Mouse (Mus musculus) regulatory T cell (primary cell): Measurements from ENCODE around the gene Spryd7.
"Not testable (repeated sequence)": the region's sequence is repeated elsewhere in the genome, so short reads cannot be mapped to it uniquely, and the experiment has no call there.

Experiments
- in situ Hi-C: fragments of 300-600 bp; cut with MboI, MseI; formaldehyde crosslinking; loops from one replicate; pipeline ENCODE4 v1.15.1; 2025; ENCODE audit warnings: high pct_unique_total_duplicates

Gene Spryd7

GRCm38 (mm10) chr14:61556289-61557147 lies at the start of gene Spryd7:
Gene Spryd7 (minus strand): TSS chr14:61556886.
- in situ Hi-C loops, result no loop called here

GRCm38 (mm10) chr14:61606088-61606487 lies 49.4 kb upstream of the Spryd7 start:
- in situ Hi-C loops, result not testable (repeated sequence)

GRCm38 (mm10) chr14:61604081-61604480 lies 47.4 kb upstream of the Spryd7 start:
- in situ Hi-C loops, result no loop called here

GRCm38 (mm10) chr14:61603069-61603755 lies 46.5 kb upstream of the Spryd7 start:
- in situ Hi-C loops, result no loop called here

GRCm38 (mm10) chr14:61601348-61601747 lies 44.7 kb upstream of the Spryd7 start:
- in situ Hi-C loops, result no loop called here

GRCm38 (mm10) chr14:61599057-61599806 lies 42.5 kb upstream of the Spryd7 start:
- in situ Hi-C loops, result no loop called here

DNA sequence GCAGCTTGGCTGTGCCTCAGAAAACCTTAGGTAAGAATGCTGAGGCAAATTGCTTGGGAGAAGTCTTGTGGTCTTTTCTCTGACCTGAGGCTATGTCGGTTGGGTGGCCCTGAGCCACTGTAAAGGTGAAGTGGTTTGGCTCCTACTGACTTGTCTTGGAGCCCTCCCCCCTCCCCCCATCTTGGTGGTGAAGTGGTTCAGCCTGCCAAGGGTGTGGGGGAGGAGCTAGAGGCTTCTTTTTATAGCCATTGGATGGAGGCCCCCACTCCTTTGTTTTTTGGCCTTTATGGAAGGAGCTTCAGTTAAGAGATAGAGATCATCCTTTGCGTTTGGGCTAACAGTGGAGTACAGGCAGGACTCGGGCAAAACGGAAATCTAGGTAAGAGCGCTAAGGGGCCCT lies 41.3 kb upstream of the Spryd7 start, which contains the start of gene Trim13:
Gene Trim13, plus strand, starts transcription at position 280 of the 400 bp plus-strand sequence.
- in situ Hi-C loops, result no loop called here

- in situ Hi-C loops, result no loop called here
Measured at GRCm38 (mm10) chr14:61596719-61597426, 40.2 kb upstream of the Spryd7 start.

GRCm38 (mm10) chr14:61589288-61590065 lies 32.8 kb upstream of the Spryd7 start:
- in situ Hi-C loops, result no loop called here

DNA sequence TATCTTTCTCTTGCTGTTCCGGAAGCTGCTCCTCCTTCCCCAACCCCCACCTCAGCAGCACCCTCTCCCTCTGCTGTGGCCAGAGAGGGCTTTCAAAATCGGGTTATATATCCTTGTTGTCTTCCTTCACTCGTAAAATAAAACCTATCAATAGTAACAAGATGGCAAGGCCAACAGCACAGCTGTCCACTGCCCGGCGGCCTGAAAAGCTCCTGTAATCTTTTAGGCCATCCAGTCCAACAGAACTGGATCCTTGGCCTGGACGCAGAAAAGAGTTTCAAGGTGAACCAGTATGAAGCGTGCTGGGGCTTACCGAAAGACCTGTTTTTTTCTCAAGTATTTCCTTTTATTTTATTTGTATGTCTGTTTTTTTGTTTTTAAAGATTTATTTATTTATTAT lies 19.3 kb upstream of the Spryd7 start:
- in situ Hi-C loops, result no loop called here

- in situ Hi-C loops, result no loop called here
Measured at GRCm38 (mm10) chr14:61575066-61575465, 18.4 kb upstream of the Spryd7 start.

- in situ Hi-C loops, result loop anchor here (5.0 kb wide), 1 partner anchor 680 kb away; no protein-coding TSS in a partner anchor
Measured at GRCm38 (mm10) chr14:61572131-61572530, 15.4 kb upstream of the Spryd7 start.

DNA sequence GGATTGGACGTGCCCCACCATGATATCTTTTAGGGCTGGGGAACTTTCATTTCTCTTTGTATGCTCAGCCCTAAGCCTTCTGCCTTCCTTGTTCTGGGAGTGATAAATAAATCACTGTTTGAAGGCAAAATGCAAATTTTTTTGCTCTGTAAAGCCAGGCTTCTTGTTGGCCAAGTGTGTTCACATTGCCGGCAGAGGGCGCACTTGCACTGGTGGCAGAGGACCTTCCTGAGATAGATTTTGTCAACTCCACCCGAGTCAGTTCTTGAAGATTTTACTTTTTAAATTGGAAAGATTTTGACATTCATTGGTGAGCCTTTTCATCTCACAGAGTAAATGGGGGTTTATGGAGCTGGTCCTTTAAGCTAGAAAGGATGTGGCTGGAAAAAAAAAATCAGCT lies 14.7 kb upstream of the Spryd7 start:
- in situ Hi-C loops, result loop anchor here (5.0 kb wide), 1 partner anchor 681 kb away; no protein-coding TSS in a partner anchor

- in situ Hi-C loops, result loop anchor here (10.0 kb wide), 1 partner anchor 885 kb away; the partner anchor contains the start of gene Gucy1b2
Measured at GRCm38 (mm10) chr14:61569344-61569743, 12.7 kb upstream of the Spryd7 start.

GRCm38 (mm10) chr14:61566211-61566610 lies 9.5 kb upstream of the Spryd7 start:
- in situ Hi-C loops, result loop anchor here (10.0 kb wide), 1 partner anchor 889 kb away; the partner anchor contains the start of gene Gucy1b2

- in situ Hi-C loops, result loop anchor here (10.0 kb wide), 1 partner anchor 895 kb away; the partner anchor contains the start of gene Gucy1b2
Measured at GRCm38 (mm10) chr14:61559856-61560255, 3.2 kb upstream of the Spryd7 start.

- in situ Hi-C loops, result no loop called here
Measured at GRCm38 (mm10) chr14:61558901-61559300, 2.2 kb upstream of the Spryd7 start.

GRCm38 (mm10) chr14:61555931-61556288 lies 776 bp downstream of the Spryd7 start:
- in situ Hi-C loops, result no loop called here

DNA sequence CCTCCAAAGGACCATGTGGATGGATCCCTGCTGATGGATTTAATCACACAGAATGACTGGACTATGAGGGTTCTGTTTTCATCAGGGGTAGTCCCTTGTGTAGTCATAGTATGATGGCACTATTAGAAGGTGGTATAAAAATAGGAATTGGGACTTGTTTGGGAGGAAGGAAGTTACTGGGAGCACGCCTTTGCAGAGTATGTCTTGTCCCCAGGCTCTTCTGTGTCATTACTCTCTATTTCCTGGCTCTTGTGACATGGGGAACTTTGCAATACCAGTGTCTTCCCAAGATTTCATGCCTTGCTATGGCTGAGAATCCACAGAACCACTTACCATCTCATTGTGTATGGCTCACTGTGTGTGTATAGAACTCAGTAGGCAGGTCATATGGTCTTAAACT lies 8.1 kb downstream of the Spryd7 start:
- in situ Hi-C loops, result no loop called here

GRCm38 (mm10) chr14:61537772-61538171 lies 18.9 kb downstream of the Spryd7 start:
- in situ Hi-C loops, result not testable (repeated sequence)
